Mouse (Mus musculus) erythroblast, adult 5-6 weeks (primary cell): ENCODE measurements around the gene Bmpr1b. TPM values are rescaled to one million over a fixed set of nuclear protein-coding genes. Genes with fewer than 3 reads are reported as not detected.

Experiments
- ATAC-seq: replicated peaks from 2 replicates; pipeline ENCODE4 v1.8.0; 2016; ENCODE audit warnings: moderate number of reproducible peaks, mild to moderate bottlenecking, moderate TSS enrichment, inconsistent platforms; ENCODE audit not compliant: poor library complexity, low FRiP score, severe bottlenecking
- total RNA-seq, 2 experiments: library from RNA; stranded (forward) in 1 of 2; stranded (reverse) in 1 of 2; fragments of 150-400 nt in 1 of 2; fragments of 200-764, 138-1000 nt in 1 of 2; gene quantifications; 2 replicates each; pipeline versions ENCODE4 v1.2.3 to v1.2.4; 2015 to 2017; ENCODE audit warnings: low replicate concordance in 2 of 2

Gene Bmpr1b
- total RNA-seq, 2 experiments from 2014 or later: not detected

DNA sequence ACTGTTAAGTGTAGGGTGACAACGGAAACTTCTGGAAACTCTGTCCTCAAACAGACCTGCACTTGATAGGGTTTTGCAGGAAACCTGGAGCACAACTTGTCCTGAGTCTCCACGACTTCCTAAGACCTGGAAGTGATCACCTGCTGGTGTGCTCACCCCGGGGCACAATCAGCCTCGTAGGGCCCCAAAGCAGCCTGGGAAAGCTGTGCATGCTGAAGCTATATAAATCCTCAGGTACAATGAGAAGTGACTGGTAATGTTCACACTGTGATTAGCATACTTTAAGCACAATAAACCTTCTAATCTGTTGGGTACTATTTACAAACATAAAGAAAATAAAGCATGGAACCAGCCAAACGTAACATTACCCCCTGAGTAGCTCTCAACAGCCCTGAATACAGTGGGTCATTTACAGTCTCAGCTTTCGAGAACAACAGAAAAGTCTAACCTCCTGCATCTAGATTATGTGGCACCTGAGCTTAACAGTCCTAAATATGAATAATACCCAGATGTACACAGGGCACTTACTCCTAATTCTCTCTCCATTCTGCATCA is 54.4 kb downstream of the Bmpr1b start:
- no peak for ATAC-seq

DNA sequence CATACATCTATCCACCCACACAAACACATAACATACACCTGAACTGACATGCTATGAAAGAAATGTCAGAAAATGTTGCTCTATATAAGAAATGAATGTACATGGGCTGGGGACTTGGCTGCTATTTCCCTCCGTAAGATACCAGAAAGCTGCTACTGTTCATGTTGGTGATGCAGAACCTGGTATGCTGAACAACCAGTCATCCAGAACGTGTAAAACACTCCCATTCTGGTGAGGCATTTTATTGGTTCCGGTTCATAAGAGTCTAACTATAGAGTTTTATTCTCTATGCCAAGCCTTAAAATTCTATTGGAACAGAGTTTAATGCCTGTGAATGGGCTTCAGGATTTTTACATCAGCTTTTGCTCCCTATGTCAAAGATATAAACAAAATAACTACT is 55.0 kb downstream of the Bmpr1b start:
- ATAC-seq: no peak

DNA sequence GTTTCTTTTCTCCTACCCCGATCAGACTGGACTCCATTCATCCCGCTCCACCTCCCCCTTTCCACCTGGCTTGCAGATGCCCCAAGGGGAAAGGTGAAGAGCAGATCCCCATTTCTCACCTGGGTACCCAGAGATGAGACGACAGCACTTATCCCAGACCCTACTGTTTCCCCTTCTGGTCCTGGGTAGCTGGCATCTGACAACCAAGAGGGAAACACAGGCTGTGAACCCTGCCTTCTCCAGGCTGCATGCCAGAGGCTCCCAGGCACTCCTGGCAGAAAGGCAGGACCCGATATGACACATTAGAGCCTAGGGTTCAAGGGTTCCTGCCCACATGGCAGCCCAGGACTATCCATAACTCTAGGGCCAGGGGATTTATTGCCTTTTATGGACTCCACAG is 56.0 kb downstream of the Bmpr1b start:
- ATAC-seq: no peak

DNA sequence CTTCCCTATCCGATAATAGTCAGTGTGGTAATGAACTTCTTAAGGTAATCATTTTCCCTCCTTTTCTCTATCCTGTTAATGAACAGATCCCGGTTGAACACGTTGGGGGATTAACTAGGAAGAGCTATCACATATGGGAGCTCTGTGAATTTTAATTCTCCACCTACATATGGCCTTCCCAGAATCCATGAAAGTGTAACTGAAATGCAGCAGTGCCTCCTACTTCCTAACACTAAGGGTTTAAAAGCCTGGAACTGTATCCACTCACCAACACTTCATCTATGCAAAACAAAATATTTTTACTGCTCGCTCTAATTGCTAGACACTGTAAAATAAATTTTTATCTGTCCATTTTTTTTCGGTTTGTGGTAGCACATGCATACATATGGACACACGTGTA is 63.0 kb downstream of the Bmpr1b start:
- no peak for ATAC-seq

DNA sequence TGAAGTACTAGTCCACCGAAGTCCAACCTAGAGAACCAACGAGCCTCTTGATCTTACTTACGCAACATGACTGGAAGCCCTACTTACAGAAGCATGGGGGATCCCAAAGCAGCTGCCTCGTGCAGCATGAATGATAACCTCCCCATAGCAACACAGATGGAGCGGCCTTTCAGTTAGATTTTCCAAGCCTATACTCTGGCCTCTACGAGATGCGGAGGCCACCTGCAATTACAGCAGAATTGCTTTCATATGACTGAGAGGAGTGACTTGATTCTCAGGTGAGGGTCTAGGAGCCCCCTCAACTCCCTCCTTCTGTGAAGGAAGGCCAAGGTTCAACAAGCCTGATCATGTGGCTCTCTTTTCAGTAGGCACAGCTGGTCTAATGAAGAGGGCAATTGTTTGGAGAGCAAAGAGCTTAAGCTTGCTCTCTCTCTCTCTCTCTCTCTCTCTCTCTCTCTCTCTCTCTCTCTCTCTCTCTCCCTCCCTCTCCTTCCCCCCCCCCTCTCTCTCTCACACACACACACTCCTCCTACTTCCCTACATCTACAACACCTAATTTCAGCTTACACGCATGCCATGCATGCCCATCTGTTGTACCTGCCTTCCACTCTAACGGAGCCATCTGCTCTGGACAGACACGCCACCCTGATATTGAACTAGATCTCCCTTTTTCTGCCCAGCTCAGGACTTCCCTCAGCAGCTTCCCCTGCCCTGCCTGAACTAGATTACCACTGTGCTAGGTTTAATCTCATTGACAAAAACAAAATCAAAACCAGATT is 65.0 kb downstream of the Bmpr1b start:
- no peak for ATAC-seq

DNA sequence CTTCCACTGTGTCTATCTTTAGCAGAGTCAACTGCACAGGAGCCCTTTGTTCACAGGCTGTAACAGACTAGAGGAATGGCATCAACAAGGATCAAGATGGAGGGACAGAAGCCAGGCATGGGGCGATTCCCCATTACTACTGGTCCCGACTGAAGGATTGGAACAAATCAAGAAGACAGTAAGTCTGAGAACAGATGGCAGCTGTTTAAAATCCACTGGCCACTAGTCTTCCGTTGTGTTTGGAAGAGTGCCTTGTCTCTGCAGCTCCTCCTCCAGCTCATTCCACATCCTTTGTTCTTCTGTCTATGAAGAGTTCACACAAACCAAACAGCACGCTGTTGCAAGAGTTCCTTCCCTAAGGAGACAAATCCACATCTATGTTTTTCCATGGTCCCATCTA is 65.6 kb downstream of the Bmpr1b start:
- ATAC-seq: no peak

DNA sequence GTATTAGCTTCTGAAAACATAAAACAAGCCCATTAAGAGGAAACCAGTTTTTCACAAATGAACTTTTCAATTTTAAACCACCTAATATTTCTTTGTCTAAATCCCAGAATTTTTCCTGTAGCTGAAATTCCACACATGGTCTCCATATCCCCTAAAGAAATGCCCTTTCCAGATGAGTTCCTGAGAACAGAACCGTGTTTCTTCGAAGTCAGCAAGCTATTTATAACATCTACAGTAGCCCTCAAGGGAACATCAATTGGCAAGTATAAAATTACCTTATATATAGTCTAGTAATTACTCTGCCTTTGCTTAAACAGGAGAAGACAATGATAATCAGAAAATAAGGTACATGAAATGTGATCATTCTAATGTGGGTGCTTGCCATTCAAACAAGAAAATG is 70.1 kb downstream of the Bmpr1b start:
- ATAC-seq: no peak

DNA sequence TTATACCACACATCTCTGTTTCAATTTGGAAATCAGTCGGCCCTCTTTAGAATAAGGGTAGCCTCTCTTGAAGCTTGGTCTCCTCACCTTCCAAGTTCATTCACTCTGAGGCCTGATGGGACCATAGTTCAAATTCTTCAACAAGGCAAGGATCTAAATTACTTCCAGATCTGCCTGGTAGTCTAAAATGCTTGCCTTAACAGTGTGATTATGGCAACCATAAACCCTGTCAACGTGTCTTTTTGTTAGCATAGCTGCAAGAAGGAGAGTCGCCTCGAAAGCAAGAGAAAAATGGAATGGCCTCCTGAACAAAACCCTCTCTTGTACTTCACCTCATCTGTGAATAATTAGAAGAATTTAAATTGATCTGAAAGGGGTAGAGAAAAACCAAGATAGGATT is 75.2 kb downstream of the Bmpr1b start:
- ATAC-seq: no peak

DNA sequence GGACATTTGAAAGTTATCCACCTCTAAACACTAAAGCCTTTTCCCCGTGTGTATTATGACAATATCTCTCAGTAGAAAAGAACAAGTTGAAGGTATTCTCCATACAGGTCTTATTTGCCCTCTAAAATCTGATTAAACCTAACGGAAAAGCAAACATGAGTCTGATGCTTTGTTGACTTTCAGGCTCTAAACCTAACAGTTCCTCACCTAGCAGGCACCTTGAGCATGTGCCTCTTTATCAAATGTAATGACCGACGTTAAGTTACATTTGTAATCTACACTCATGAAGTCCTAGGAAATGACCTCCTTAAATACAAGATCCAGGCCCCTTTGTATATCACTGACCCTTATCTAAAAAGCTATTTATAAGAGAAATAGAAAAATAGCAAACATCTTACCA is 79.5 kb downstream of the Bmpr1b start:
- ATAC-seq: no peak

DNA sequence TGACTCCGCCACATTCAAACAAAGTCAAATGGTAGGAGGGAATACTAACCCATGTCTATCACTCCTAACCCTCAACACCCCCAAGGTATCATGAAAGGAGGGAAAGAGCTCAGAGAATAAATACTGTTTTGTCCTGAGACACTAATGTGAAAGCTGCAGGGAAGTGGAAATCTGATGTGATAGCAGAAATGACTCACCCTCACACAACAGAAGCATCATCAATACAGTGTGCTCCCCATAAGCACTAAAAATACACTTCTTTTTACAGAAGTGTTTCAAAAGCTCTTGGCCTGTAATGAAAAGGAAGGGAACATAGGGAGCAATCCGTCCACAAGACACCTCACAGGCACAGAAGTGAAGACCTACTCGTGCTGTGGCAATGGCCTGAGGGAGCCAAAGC is 83.3 kb downstream of the Bmpr1b start:
- no peak for ATAC-seq

DNA sequence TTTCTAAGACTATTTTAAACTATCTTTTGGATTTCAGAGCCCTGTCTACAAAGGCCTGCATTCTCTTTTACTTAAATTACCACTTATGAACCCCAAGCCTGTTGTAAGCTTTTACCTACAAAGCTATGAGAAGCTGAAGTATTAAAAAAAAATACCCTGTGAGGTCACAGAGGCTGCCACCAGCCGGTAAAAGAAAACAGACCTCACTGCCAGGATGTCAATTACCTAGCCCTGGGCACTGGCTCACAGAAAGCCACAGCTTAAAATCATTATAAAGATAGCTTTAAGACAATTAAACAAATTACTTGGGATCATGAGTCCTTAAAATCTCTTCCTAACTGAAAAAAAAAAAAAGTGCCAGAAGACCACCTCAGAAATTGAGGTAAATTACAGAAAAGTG is 85.1 kb downstream of the Bmpr1b start:
- ATAC-seq: no peak

DNA sequence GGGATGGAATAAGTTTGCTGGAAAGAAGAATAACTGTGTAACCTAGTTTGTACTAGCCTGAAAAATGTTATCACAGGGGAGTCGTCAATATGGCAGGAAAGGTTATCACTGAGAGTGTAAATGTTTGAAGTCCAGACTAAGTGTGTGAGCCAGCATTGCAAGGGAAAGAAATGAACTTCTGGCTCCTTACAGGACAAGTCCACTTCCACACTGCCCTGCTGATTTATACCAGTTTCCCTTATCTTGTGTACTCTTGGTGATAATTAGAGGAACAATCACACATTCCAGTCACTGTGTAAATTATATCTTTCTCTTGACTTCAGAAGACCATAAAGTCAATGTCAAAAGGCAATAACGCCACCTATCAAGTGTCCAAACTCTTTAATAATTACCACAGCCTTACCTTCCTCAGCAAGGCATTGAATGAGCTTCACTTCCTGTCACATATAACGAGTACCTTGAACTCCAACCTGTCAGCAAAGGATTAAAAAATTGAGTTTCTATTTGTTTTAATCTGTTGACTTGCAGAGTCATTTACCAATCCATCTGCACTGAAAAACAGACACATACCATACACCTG is 91.4 kb downstream of the Bmpr1b start:
- no peak for ATAC-seq

DNA sequence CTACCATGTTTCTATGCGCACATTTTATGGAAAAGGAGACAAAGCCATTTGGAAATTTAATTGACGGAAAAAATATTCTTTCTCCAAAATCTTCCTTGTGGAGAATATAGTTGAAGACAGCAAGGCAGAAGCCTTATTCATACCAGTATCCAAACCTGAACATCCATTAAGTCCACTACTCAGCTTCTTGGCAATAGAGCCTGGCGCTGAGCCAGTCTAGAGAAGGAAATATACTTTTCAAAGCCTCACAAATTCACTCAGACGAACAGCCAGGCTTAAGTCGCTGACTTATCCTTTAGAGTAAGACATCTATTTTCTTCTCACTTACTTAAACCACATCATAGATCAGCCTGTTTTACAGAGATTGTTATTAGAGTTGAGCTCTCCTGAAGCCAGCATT is 97.6 kb downstream of the Bmpr1b start:
- no peak for ATAC-seq

DNA sequence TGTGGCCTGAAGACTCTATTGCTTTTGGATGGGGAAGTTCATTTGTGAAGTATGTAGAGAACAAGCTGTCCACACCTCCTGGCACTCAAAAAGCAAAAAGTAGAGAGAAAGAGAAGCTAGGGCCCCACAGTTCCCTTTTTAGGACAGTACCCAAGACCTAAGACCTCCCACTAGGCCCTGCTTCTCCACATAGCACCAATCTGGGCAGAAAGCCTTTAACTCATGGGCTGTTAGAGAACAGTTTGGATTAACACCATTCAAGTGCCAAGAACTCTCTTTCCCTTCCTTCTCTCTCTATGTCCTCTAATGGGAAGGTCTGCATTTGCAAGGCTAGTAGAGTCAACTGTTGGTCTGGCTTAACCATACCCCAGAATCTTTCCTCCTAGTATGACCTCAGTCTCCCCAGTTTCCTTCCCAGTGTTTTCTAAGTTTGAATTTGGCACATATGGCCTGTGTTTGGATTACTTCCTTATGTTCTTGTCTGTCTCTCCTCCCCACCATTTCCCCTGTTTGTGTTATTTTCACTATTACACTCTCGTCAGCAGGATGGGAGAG is 102.4 kb downstream of the Bmpr1b start:
- ATAC-seq: no peak

DNA sequence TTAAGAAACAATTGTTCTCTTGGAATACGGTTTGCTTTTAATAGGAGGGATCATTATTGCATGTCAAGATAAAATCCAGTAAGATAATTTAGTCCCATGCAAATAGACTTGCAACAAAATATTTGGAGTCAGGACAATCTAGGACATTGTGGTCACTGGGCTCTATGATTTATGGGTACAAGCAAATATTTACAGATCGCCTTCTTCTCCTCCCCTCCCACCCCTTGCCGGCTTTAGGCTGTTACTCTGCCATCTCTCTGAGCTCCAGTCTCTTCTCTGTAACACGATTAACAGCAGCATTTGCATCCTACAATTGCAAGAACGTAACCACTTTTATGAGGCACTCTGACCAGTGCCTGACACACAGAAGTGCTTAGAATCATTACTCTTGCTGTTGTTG is 104.1 kb downstream of the Bmpr1b start:
- no peak for ATAC-seq

DNA sequence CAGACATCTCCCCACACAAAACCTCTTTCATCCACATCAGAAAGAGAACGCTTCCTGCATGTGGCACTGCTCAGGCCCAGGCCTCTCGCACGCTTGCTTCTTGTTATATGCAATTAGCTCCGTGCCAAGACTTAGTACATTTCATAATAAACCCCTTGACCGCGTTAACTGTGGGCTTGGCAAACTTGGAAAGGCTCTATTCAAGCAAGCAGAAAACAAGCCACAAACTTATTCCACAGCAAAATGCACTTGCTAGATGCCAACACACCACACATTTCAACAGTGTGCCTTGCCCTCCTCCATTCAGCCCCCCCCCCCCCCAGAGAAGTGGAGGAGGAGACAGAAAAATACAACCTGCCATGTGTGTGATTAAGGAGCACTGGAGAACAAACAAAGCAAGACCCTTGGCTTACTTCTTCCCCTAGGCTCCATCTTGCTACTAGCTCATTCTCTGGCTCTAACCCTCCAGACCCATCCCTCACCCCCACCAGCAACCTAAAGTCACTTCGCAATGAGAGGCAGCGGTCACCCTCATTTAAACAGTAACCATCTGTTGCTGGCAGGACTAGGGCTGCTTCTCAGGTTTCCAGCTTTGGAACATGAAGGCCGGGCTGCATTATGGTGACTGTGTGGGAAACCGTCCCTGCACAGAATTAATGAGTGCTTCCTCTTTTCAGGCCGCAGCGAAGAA is 105.5 kb downstream of the Bmpr1b start:
- ATAC-seq: no peak

DNA sequence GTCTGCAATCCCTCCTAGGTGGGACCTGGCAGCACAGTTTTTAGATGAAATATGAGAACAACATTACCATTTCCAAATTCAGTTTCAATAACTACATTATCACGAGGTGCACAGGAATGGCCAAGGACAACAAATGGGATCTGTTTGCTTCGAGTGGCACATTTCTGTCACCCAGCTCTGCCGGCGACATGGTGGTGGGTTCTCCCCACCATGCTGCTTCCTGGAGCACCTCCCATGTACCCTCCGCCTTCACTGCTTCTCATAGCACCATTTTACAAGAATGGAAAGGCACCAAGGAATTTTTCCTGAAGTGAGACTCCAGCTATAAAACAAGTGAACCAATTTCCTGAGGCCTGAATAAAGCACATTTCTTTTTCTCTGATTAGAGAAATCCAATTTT is 108.0 kb downstream of the Bmpr1b start:
- no peak for ATAC-seq

DNA sequence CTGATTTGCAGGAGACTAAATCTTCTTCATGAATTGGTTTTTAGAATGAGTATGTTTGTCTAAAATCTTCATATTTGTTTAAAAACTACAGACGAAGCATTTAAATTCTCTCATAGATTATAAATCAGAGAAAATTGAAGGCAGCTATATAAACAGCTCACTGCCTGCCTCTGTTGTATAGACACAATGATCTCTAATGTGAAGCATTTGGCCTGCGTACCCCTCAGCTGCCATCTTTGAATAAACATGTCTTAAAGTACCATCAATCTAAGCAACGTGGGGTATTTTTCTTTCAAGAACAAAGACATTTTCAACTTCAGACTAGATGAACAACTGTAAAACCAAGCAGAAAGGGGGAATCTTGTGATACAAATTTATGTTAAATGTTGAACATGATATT is 109.3 kb downstream of the Bmpr1b start:
- ATAC-seq: no peak

DNA sequence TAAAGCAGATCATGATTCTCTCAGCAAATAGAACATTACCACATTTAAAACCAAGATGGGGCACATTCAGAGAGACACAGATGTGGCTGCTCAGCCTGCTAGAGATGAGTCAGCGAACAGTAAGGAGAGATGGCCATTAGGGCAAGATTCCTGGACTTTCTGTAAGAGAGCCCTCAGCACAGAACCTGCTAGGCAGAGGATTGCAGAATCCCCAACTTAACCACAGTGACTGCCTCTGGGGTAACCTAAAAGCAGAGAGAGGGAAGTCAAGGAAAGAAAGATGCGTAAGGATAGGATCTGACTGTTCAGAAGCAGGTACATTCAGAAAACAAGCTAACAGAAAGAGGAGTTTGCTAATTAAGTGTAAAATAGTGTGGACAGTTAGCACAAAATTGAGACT is 118.5 kb downstream of the Bmpr1b start:
- no peak for ATAC-seq

DNA sequence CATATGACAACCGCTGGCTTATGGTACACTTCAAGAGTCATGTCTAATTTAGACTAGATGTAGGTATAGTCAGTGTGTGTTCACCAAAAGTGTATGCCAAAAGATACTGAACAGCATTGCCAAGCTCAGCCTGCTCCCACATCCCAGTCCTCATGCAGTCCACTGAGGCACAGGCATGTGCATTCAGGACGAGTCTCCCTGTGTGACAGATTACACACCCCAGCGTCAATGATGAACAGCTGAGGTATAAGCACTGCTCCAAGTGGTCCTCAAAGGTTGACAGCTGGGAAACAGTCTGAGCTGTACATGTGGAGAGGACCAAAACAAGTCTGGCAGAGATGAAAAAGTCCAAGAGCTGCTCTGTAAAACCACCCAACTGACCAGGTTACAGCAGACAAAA is 119.6 kb downstream of the Bmpr1b start:
- no peak for ATAC-seq

DNA sequence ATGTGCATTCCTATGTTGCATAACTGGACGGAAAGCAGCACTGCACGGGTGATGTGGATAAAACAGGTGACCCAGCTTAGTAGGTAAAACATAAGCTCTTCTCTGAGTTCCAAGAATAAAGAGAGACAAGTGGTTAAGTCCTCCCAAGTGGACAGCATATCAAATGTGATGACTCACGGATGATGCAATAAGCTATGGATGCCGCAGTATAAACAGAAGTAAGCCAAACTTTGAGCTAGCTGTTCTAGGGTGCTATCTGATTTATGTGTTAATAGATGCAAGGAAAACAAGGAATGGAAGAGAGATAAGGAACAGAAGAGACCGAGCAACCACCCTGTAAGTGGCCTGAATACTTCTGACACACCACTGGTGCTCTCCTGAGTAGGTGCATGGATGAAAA is 120.1 kb downstream of the Bmpr1b start:
- no peak for ATAC-seq
